Mouse (Mus musculus) erythroblast, embryonic 14.5 days (primary cell): ENCODE data around the gene Gm4737.

Experiments used
- GATA1 ChIP-seq: IDR thresholded peaks from 2 replicates; pipeline ENCODE4 v1.6.1; 2012; ENCODE audit warnings: low read length, inconsistent platforms, mixed read lengths
- TAL1 ChIP-seq: IDR thresholded peaks from 3 replicates; pipeline ENCODE4 v1.6.1; 2012; ENCODE audit warnings: low read length, inconsistent platforms, mixed read lengths

- TF ChIP-seq GATA1: no peak
- TF ChIP-seq TAL1: no peak
These were observed 40.9 kb upstream of the Gm4737 start for GRCm38 (mm10) chr16:46195792-46196191.
